Mouse (Mus musculus) heart, embryonic 12.5 days (tissue): ENCODE data around the gene Ccdc191. TPM values are rescaled to one million over a fixed set of nuclear protein-coding genes. Genes with fewer than 3 reads are reported as not detected.

Experiments used
- ATAC-seq: fragments of 200-750 bp; cut with Nextera tagmentation; 2 replicates; pipeline ENCODE4 v1.8.0; 2017; ENCODE audit warnings: moderate TSS enrichment, moderate library complexity; ENCODE audit not compliant: insufficient number of reproducible peaks, low FRiP score
- H3K27ac ChIP-seq: fragments of 300-500 bp; sonication (generic); 2 replicates; pipeline ENCODE4 v1.5.1; 2016; ENCODE audit warnings: mild to moderate bottlenecking, moderate library complexity; ENCODE audit not compliant: poor library complexity, severe bottlenecking
- H3K27me3 ChIP-seq: fragments of 300-500 bp; sonication (generic); replicated peaks from 2 replicates; pipeline ENCODE4 v1.6.1; 2016; ENCODE audit warnings: mild to moderate bottlenecking, moderate library complexity
- H3K36me3 ChIP-seq: fragments of 300-500 bp; sonication (generic); 2 replicates; pipeline ENCODE4 v1.6.1; 2016; ENCODE audit warnings: mild to moderate bottlenecking, moderate library complexity
- H3K4me1 ChIP-seq: fragments of 300-500 bp; sonication (generic); replicated peaks from 2 replicates; pipeline ENCODE4 v1.6.1; 2016; ENCODE audit warnings: mild to moderate bottlenecking
- H3K4me2 ChIP-seq: fragments of 300-500 bp; sonication (generic); 2 replicates; pipeline ENCODE4 v1.6.1; 2016; ENCODE audit warnings: mild to moderate bottlenecking, moderate library complexity
- H3K4me3 ChIP-seq: fragments of 300-500 bp; sonication (generic); 2 replicates; pipeline ENCODE4 v1.5.1; 2016; ENCODE audit warnings: mild to moderate bottlenecking
- H3K9ac ChIP-seq: fragments of 300-500 bp; sonication (generic); 2 replicates; pipeline ENCODE4 v1.6.1; 2016; ENCODE audit warnings: mild to moderate bottlenecking, moderate library complexity
- H3K9me3 ChIP-seq: fragments of 300-500 bp; sonication (generic); replicated peaks from 2 replicates; pipeline ENCODE4 v1.6.1; 2016; ENCODE audit warnings: mild to moderate bottlenecking, moderate library complexity
- whole genome bisulfite sequencing: fragments of 180-500 bp; shearing (Covaris S2); methylation state at CpG from one replicate; pipeline ENCODE4 v1.1.7; 2016; 5-methylcytosine and 5-hydroxymethylcytosine counted together
- polyA plus RNA-seq: library from polyadenylated mRNA; unstranded; fragments of >200 nt; fragmentation: Nextera tagmentation; extraction: Ambion mirVana; gene quantifications from 2 replicates; pipeline ENCODE4 v1.2.1, GENCODE M21; 2016

Gene Ccdc191
- polyA plus RNA-seq, 1 experiment from 2014 or later = 8.1 TPM

DNA sequence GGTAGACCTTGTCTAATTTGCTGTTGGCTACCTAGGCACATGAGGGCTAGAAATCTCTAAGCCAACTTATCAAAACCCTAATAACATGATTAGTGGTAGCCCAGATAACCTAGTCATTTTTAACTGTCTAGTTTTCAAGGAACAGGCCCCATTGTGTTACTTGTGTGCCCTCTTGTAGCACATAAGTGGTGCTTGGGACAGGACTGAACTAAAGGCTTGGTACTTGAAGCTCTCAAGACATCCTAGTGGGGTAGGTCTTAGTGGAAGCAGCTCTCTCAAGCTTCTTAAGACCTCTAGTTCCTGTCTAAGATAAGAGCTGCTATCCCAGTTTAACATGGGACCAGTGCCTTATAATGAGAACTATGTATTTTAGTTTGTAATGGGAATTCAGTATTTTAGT is 41.0 kb downstream of the Ccdc191 start:
- Histone ChIP-seq H3K9me3 (no peaks in the 10 kb centered on the region), H3K9ac (no peak overlapping the region), H3K4me3 (no peak overlapping the region), H3K27ac (no peak overlapping the region), H3K36me3 (no peaks in the 10 kb centered on the region), H3K27me3 (no peaks in the 10 kb centered on the region), H3K4me2 (no peak overlapping the region), H3K4me1 (no peaks in the 10 kb centered on the region)
- no peak for ATAC-seq

- H3K36me3 ChIP-seq = no peaks in the 10 kb centered on the region
- no peak overlapping the region for H3K27ac ChIP-seq
- ATAC-seq = no peak
- H3K4me3 ChIP-seq = no peak overlapping the region
- no peak overlapping the region for H3K9ac ChIP-seq
- H3K9me3 ChIP-seq = no peaks in the 10 kb centered on the region
- H3K27me3 ChIP-seq = no peaks in the 10 kb centered on the region
- no peak overlapping the region for H3K4me2 ChIP-seq
- no peaks in the 10 kb centered on the region for H3K4me1 ChIP-seq
- WGBS = 74% methylated on average over 3 of the region's 3 CpGs
Observed at GRCm38 (mm10) chr16:43931502-43931901, 41.9 kb downstream of the Ccdc191 start.

GRCm38 (mm10) chr16:43932319-43932718 is 42.7 kb downstream of the Ccdc191 start:
- Histone ChIP-seq H3K9ac (no peak overlapping the region), H3K4me2 (no peak overlapping the region), H3K27ac (no peak overlapping the region), H3K4me1 (no peaks in the 10 kb centered on the region), H3K9me3 (no peaks in the 10 kb centered on the region), H3K27me3 (no peaks in the 10 kb centered on the region), H3K4me3 (no peak overlapping the region), H3K36me3 (no peaks in the 10 kb centered on the region)
- ATAC-seq = no peak
- 81% methylated on average over 7 of the region's 7 CpGs for WGBS

GRCm38 (mm10) chr16:43933041-43933440 is 43.4 kb downstream of the Ccdc191 start:
- H3K4me1 ChIP-seq = no peaks in the 10 kb centered on the region
- no peak overlapping the region for H3K4me2 ChIP-seq
- no peaks in the 10 kb centered on the region for H3K27me3 ChIP-seq
- no peaks in the 10 kb centered on the region for H3K9me3 ChIP-seq
- H3K4me3 ChIP-seq = no peak overlapping the region
- 70% methylated on average over 6 of the region's 6 CpGs for WGBS
- H3K36me3 ChIP-seq = no peaks in the 10 kb centered on the region
- no peak overlapping the region for H3K27ac ChIP-seq
- H3K9ac ChIP-seq = no peak overlapping the region
- no peak for ATAC-seq

DNA sequence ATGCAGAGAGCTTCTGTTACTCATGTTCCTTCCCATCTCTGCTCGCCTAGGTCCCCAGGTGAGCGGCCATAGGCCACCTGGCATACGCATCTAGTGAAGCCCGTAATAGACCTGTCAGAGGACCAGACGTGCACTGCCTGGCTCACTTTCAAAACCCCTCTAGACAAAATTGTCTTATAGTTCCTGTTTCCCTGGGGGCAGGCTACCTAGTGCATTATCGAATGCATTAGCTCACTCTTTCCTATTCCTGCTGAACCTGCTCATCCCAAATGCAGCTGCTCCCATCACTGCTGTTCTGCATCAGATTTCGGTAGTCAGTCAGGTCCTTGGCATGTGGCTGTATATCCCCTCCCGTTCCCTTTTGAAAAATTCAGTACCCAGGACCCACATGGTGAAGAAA is 45.3 kb downstream of the Ccdc191 start:
- Histone ChIP-seq H3K27ac (no peak overlapping the region), H3K4me3 (no peak overlapping the region), H3K4me2 (no peak overlapping the region), H3K9ac (no peak overlapping the region), H3K9me3 (no peaks in the 10 kb centered on the region), H3K27me3 (no peaks in the 10 kb centered on the region), H3K36me3 (no peaks in the 10 kb centered on the region), H3K4me1 (no peaks in the 10 kb centered on the region)
- no peak for ATAC-seq
- 85% methylated on average over 8 of the region's 8 CpGs for WGBS

GRCm38 (mm10) chr16:43935367-43935766 is 45.8 kb downstream of the Ccdc191 start:
- Histone ChIP-seq H3K9ac (no peak overlapping the region), H3K9me3 (no peaks in the 10 kb centered on the region), H3K36me3 (no peaks in the 10 kb centered on the region), H3K4me1 (no peaks in the 10 kb centered on the region), H3K27ac (no peak overlapping the region), H3K27me3 (no peaks in the 10 kb centered on the region), H3K4me2 (no peak overlapping the region), H3K4me3 (no peak overlapping the region)
- no peak for ATAC-seq
- 61% methylated on average over 3 of the region's 3 CpGs for WGBS

GRCm38 (mm10) chr16:43935892-43936291 is 46.3 kb downstream of the Ccdc191 start:
- WGBS = 57% methylated on average over 3 of the region's 3 CpGs
- ATAC-seq = no peak
- Histone ChIP-seq H3K36me3 (no peaks in the 10 kb centered on the region), H3K4me3 (no peak overlapping the region), H3K27me3 (no peaks in the 10 kb centered on the region), H3K9ac (no peak overlapping the region), H3K27ac (no peak overlapping the region), H3K4me2 (no peak overlapping the region), H3K9me3 (no peaks in the 10 kb centered on the region), H3K4me1 (no peaks in the 10 kb centered on the region)

DNA sequence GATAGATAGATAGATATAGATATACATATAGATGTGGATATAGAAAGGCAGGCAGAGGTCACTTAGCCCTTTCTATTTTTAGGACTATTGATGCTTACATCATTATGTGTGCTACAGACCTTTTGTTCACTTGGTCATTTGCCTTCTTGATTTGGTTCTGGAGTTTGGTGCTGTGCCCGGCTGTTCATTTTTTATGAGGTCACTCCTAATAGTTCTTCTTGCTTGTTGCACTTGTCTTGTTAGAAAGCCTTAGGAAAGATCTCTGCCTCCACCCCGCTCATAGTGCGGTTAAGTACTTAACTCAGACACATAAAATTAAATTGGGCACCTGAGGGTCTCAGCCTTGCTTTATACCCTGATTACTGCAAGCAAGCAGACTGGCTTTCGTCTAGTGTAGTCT is 51.2 kb downstream of the Ccdc191 start:
- no peak for ATAC-seq
- 88% methylated on average over 4 of the region's 4 CpGs for WGBS
- H3K9me3 ChIP-seq = no peaks in the 10 kb centered on the region
- H3K4me1 ChIP-seq = no peaks in the 10 kb centered on the region
- no peak overlapping the region for H3K4me3 ChIP-seq
- no peak overlapping the region for H3K9ac ChIP-seq
- H3K27me3 ChIP-seq = no peaks in the 10 kb centered on the region
- H3K27ac ChIP-seq = no peak overlapping the region
- H3K36me3 ChIP-seq = no peaks in the 10 kb centered on the region
- no peak overlapping the region for H3K4me2 ChIP-seq

DNA sequence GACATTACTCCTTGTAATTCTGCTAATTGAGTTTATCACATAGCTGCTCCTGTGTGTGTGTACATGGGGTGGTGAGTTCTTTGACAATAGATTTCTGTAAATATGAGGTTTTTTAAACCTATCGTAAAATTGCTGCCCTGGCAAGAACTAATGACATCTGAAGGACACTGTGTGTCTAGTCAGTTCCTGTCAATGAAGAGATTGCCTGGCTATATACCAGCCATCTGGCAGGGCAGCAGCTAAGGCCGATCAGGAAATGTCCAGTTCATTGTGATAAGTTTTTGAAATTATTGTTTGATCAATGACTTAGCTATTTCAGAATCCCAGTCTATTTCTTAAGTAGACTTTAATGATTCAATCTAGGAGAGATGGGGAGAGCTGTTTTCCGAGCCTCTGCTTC is 55.8 kb downstream of the Ccdc191 start:
- H3K4me3 ChIP-seq = no peak overlapping the region
- no peaks in the 10 kb centered on the region for H3K9me3 ChIP-seq
- H3K9ac ChIP-seq = no peak overlapping the region
- no peaks in the 10 kb centered on the region for H3K27me3 ChIP-seq
- no peak overlapping the region for H3K4me2 ChIP-seq
- no peak overlapping the region for H3K27ac ChIP-seq
- 79% methylated on average over 3 of the region's 3 CpGs for WGBS
- H3K36me3 ChIP-seq = no peaks in the 10 kb centered on the region
- no peaks in the 10 kb centered on the region for H3K4me1 ChIP-seq
- no peak for ATAC-seq

GRCm38 (mm10) chr16:43945869-43946268 is 56.3 kb downstream of the Ccdc191 start:
- Histone ChIP-seq H3K9me3 (no peaks in the 10 kb centered on the region), H3K4me3 (no peak overlapping the region), H3K4me1 (no peaks in the 10 kb centered on the region), H3K27me3 (no peaks in the 10 kb centered on the region), H3K27ac (no peak overlapping the region), H3K4me2 (no peak overlapping the region), H3K36me3 (no peaks in the 10 kb centered on the region), H3K9ac (no peak overlapping the region)
- WGBS = 73% methylated on average over 3 of the region's 3 CpGs
- ATAC-seq = no peak

DNA sequence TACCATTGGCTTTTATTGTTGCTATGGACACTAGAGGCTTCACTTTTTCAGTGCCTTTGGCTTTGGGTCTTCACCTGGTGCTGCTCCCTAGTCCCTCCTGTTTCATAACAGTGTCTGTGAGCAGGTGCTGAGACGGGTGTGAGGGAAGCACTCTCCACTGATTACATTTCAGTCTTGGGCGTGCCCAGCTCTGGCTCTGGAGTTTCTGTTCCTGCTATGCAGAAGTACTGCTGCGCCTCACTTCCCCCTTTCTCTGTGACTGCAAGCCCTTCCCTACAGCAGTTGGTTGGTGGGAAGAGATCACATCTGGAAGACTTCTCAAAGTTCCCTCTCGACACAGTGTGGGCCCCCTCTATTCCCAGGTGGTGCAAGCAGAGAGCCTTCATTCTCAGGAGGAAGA is 62.0 kb downstream of the Ccdc191 start:
- H3K4me2 ChIP-seq = no peak overlapping the region
- H3K27ac ChIP-seq = no peak overlapping the region
- ATAC-seq = no peak
- H3K27me3 ChIP-seq = no peaks in the 10 kb centered on the region
- H3K9ac ChIP-seq = no peak overlapping the region
- 62% methylated on average over 4 of the region's 4 CpGs for WGBS
- no peaks in the 10 kb centered on the region for H3K4me1 ChIP-seq
- H3K4me3 ChIP-seq = no peak overlapping the region
- no peaks in the 10 kb centered on the region for H3K9me3 ChIP-seq
- no peaks in the 10 kb centered on the region for H3K36me3 ChIP-seq

DNA sequence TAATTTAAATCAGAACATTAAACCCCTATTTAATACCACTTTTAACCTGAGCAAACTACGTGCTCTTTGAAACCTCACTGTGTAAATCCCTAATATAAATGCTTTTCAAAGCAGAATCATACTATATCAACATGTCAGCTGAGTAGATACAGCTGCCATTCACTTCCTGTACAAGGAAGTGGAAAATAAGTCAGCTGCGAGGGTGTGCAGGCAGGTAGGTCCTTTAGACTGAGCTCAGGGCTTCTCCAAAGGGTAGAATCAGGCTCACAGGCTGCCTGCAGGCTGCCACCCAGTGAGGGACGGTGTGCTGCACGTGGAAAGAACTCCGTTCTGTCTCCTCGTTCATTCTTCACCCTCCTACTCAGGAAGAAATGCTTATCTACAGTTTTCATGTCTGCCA is 65.3 kb downstream of the Ccdc191 start:
- 61% methylated on average over 6 of the region's 6 CpGs for WGBS
- ATAC-seq = no peak
- Histone ChIP-seq H3K27me3 (no peaks in the 10 kb centered on the region), H3K4me1 (no peaks in the 10 kb centered on the region), H3K4me3 (no peak overlapping the region), H3K4me2 (no peak overlapping the region), H3K36me3 (0 out of 2 replicates have a peak, but pooled peaks cover 5% of the 10 kb centered on the region), H3K9me3 (no peaks in the 10 kb centered on the region), H3K9ac (no peak overlapping the region), H3K27ac (no peak overlapping the region)
